Mouse (Mus musculus) hindbrain, embryonic 13.5 days (tissue): Measurements from ENCODE around the gene Gm28053. TPM values are rescaled to one million over a fixed set of nuclear protein-coding genes. Genes with fewer than 3 reads are reported as not detected.

Experiments used
- ATAC-seq: fragments of 200-750 bp; cut with Nextera tagmentation; 2 replicates; pipeline ENCODE4 v1.8.0; 2017; ENCODE audit warnings: moderate TSS enrichment; ENCODE audit not compliant: low FRiP score
- H3K27ac ChIP-seq: fragments of 300-500 bp; sonication (generic); 2 replicates; pipeline ENCODE4 v1.5.1; 2015; ENCODE audit warnings: inconsistent platforms, mild to moderate bottlenecking, moderate library complexity
- H3K27me3 ChIP-seq: fragments of 300-500 bp; sonication (generic); 2 replicates; pipeline ENCODE4 v1.6.1; 2015; ENCODE audit warnings: mild to moderate bottlenecking, inconsistent platforms
- H3K36me3 ChIP-seq: fragments of 300-500 bp; sonication (generic); 2 replicates; pipeline ENCODE4 v1.6.1; 2015; ENCODE audit warnings: mild to moderate bottlenecking, inconsistent platforms
- H3K4me1 ChIP-seq: fragments of 300-500 bp; sonication (generic); replicated peaks from 2 replicates; pipeline ENCODE4 v1.6.1; 2015; ENCODE audit warnings: inconsistent platforms
- H3K4me2 ChIP-seq: fragments of 300-500 bp; sonication (generic); 2 replicates; pipeline ENCODE4 v1.6.1; 2015; ENCODE audit warnings: inconsistent platforms, mild to moderate bottlenecking, moderate library complexity
- H3K4me3 ChIP-seq: fragments of 300-500 bp; sonication (generic); 2 replicates; pipeline ENCODE4 v1.5.1; 2015; ENCODE audit warnings: mild to moderate bottlenecking, inconsistent platforms
- H3K9ac ChIP-seq: fragments of 300-500 bp; sonication (generic); 2 replicates; pipeline ENCODE4 v1.6.1; 2015; ENCODE audit warnings: mild to moderate bottlenecking, inconsistent platforms
- H3K9me3 ChIP-seq: fragments of 300-500 bp; sonication (generic); 2 replicates; pipeline ENCODE4 v1.6.1; 2016; ENCODE audit warnings: inconsistent platforms
- WGBS: fragments of 180-500 bp; shearing (Covaris S2); methylation state at CpG from one replicate; pipeline ENCODE4 v1.1.7; 2015; 5-methylcytosine and 5-hydroxymethylcytosine counted together
- polyA plus RNA-seq: library from polyadenylated mRNA; unstranded; fragments of >200 nt; fragmentation: Nextera tagmentation; extraction: Ambion mirVana; gene quantifications from 2 replicates; pipeline ENCODE4 v1.2.1, GENCODE M21; 2015

Gene Gm28053
- polyA plus RNA-seq = 0.79 TPM in 1 of 2 replicates, not detected in the other

DNA sequence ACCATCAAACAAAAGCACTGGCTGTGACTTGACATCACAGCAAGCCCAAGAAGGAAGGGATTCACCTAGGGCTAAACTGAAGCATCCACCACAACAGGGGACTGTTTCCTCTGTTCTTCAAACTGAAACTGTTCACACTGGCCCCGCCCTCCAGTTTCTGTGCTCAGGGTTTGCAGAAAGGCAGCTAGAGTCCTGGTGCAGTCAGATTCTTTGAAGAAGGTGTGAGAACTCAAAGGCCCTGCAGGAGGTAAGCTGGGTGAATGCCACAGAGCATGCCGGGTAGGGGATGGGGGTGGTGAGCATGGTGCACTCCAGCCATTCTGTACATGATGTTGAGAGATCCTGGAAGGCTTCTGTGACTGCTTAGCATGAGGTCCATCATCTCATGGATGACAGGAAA, at the start of gene Gm28053, which contains the start of gene Gimap7:
Gm28053 (plus strand) TSS at position 153 of the 400 bp plus-strand sequence.
Gimap7 (plus strand) TSS at position 167 of the 400 bp plus-strand sequence.
- Histone ChIP-seq H3K9ac (no peak within 1 kb of the TSS), H3K36me3 (no peaks in the 10 kb centered on the region), H3K4me2 (no peak within 1 kb of the TSS), H3K27me3 (no peaks in the 10 kb centered on the region), H3K9me3 (no peaks in the 10 kb centered on the region), H3K27ac (no peak within 1 kb of the TSS), H3K4me3 (no peak within 1 kb of the TSS), H3K4me1 (no peaks in the 10 kb centered on the region)
- ATAC-seq = no peak
- 50% methylated on average over 2 of the region's 2 CpGs for WGBS

DNA sequence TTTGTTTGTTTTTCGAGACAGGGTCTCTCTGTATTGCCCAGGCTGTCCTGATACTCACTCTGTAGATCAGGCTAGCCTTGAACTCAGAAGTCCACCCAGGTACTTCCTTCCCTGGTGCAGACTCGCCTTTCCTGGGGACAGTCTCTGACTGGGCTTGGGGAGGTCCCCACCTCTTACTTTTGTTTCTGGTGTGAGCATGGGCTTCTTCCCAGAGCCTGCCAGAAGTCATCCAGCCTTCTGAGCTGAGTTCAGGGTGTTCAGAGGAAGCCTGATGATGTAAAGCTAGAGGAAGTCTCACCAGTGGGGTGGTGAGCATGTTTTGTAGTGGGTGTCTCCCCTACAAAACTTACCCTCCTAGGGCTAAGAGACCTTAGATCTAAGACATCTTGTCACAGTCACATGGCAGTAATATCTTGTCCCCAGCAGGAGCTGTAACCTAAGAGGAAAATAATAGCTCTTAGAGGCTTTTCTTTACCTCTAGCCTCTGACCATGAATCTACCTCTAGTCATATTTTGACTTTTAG, 48.9 kb upstream of the Gm28053 start:
- ATAC-seq = no peak
- no peak overlapping the region for H3K4me2 ChIP-seq
- no peaks in the 10 kb centered on the region for H3K36me3 ChIP-seq
- WGBS = 73% methylated on average over 2 of the region's 2 CpGs
- no peaks in the 10 kb centered on the region for H3K4me1 ChIP-seq
- H3K27me3 ChIP-seq = no peaks in the 10 kb centered on the region
- no peak overlapping the region for H3K4me3 ChIP-seq
- H3K27ac ChIP-seq = no peak overlapping the region
- no peak overlapping the region for H3K9ac ChIP-seq
- H3K9me3 ChIP-seq = no peaks in the 10 kb centered on the region

DNA sequence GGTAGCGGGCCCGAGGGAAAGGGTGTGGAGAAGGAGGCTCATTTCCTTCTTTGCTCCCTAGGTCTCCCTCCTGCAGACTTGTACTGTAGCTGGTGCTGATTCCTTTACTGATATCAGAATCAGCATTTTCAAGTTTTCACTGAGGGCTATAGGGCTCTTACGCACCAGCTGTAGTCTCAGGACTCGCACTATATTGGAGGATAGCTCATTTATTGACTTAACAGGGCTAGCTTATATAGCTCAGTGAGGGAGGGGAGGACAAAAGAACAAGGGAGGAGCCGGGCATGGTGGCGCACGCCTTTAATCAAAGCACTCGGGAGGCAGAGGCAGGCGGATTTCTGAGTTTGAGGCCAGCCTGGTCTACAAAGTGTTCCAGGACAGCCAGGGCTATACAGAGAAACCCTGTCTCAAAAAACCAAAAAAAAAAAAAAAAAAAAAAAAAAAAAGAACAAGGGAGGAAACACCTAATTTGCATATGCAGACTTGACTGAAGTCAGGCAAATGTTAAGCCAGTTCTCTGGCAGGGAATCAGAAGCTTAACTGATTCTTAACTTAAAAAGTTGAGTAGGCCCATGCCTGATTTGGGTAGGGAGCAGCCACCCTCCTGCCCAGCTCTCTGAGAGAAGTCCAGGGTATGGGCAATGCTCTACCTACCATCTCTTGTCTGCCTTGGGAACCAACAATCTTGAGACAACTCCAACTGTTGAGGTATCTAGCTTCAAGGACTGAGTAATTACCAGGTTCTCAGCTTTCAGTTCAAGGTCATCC, 43.9 kb upstream of the Gm28053 start:
- Histone ChIP-seq H3K4me1 (0 out of 2 replicates have a peak, but pooled peaks cover 3% of the 10 kb centered on the region), H3K4me2 (no peak overlapping the region), H3K4me3 (no peak overlapping the region), H3K36me3 (no peaks in the 10 kb centered on the region), H3K27ac (no peak overlapping the region), H3K27me3 (no peaks in the 10 kb centered on the region), H3K9me3 (no peaks in the 10 kb centered on the region), H3K9ac (no peak overlapping the region)
- no peak for ATAC-seq
- 95% methylated on average over 9 of the region's 9 CpGs for WGBS

DNA sequence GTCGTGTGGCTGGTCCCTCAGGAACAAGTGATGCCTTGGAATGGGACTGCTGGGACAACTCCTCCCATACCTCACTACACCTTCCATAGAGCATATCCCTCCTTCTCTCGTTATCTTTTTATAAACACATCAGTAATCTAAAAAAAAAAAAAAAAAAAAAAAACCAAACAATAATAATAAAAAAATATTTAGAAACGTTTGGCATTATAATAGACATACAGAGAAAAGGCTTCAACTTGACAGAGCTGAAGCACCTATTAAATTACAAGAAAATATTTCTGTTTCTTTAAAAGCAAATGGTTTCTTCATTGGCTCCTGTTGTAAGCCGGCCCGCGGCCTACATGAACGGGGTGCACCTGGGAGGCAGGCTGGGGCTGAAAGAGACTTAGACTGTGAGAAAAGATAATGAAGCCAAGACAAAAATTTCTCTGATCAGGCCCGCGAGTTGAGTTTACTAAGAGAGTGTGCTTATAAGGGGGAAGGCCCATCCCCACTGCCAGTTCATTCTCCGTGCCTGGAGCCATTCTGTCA, 42.9 kb upstream of the Gm28053 start:
- H3K36me3 ChIP-seq = no peaks in the 10 kb centered on the region
- no peak for ATAC-seq
- peak overlapping the region; percentile 31 for H3K4me2 ChIP-seq
- no peak overlapping the region for H3K27ac ChIP-seq
- WGBS = 48% methylated on average over 10 of the region's 10 CpGs
- H3K4me3 ChIP-seq = peak overlapping the region; percentile 10; the same call in 1 of the 2 replicates
- no peaks in the 10 kb centered on the region for H3K9me3 ChIP-seq
- H3K27me3 ChIP-seq = no peaks in the 10 kb centered on the region
- H3K9ac ChIP-seq = 0 out of 2 replicates have a peak overlapping the region, but pooled peaks have one; percentile 35
- 0 out of 2 replicates have a peak, but pooled peaks cover 3% of the 10 kb centered on the region for H3K4me1 ChIP-seq

DNA sequence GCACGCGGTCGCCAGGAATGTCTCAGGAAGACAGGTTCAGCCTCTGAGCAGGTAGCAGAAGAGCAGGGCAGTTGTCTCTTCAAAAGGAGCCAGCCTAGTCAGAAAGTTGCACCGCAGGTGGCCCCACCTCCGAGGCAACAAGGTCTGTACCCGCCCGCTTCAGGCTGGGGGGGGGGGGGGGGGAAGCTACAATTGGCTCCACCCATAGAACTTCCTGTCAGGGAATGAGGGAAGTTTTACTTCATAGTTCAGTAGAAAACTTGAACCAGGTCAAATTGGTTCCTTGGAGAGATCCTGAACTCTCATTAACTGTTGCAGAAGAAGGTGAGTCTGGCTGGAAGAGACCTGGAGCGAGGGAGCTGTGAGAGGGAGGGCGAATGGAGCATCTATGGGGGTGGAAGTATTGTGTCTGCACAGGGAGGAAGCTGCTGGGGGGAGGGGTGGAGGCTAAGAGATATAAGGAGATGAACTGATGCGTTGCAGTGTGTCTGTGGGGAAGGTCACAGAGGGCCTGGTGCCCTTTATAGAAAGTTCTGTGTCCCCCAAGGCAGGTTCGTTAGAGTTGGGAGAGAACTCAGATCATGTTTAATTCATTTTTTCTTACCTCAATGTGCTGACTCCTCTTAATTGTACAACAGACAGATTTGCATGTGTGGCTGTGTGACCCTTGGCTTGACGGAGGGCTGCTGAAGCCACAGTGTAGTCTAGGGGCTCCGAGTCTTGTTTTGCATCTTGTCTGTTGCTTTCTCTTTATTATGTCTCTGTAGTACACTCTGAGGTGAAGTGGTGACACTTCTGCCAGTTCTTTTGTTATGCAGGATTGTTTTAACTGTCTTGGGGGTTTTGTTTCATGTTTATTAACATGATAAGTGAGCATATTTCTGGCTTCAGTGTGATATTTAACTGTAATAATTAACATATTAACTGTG, 42.2 kb upstream of the Gm28053 start, which contains the start of gene Gimap9:
Gimap9 (plus strand) TSS at position 199 of the 929 bp plus-strand sequence.
- H3K27me3 ChIP-seq = no peaks in the 10 kb centered on the region
- H3K4me1 ChIP-seq = 0 out of 2 replicates have a peak, but pooled peaks cover 3% of the 10 kb centered on the region
- H3K9me3 ChIP-seq = no peaks in the 10 kb centered on the region
- 19% methylated on average over 13 of the region's 13 CpGs for WGBS
- no peak within 1 kb of the TSS for H3K27ac ChIP-seq
- ATAC-seq = no peak
- H3K36me3 ChIP-seq = no peaks in the 10 kb centered on the region
- H3K4me3 ChIP-seq = peak within 1 kb of the TSS; percentile 10; the same call in 1 of the 2 replicates
- peak within 1 kb of the TSS; percentile 31 for H3K4me2 ChIP-seq
- 0 out of 2 replicates have a peak within 1 kb of the TSS, but pooled peaks have one; percentile 35 for H3K9ac ChIP-seq

DNA sequence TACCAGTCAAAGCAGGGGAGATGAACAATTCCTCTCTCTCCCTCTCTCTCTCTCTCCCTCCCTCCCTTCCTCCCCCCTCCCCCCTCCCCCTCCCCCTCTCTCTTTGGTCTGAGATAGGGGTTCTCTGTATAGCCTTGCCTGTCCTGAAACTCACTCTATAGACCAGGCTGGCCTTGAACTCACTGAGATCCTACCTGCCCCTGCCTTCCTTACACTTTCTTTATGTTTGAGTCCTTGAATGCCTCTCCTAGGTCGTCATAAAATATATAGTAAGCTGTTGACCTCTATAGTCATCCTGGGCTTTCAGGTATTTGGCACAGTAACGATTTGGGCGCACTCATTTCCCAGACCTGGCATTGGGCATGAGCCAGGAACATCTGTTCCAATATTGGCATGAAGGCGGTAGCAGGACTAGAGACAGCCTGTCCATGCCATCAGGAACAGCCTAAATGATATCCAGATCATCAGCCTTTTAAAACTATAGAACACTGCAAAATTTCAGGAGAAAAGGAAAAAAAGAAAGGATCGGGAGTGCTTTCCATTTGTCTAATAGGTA, 41.5 kb upstream of the Gm28053 start:
- Histone ChIP-seq H3K4me1 (0 out of 2 replicates have a peak, but pooled peaks cover 3% of the 10 kb centered on the region), H3K27me3 (no peaks in the 10 kb centered on the region), H3K4me3 (no peak overlapping the region), H3K9ac (no peak overlapping the region), H3K27ac (no peak overlapping the region), H3K9me3 (no peaks in the 10 kb centered on the region), H3K36me3 (no peaks in the 10 kb centered on the region), H3K4me2 (0 out of 2 replicates have a peak overlapping the region, but pooled peaks have one; percentile 31)
- 80% methylated on average over 5 of the region's 5 CpGs for WGBS
- ATAC-seq = no peak

DNA sequence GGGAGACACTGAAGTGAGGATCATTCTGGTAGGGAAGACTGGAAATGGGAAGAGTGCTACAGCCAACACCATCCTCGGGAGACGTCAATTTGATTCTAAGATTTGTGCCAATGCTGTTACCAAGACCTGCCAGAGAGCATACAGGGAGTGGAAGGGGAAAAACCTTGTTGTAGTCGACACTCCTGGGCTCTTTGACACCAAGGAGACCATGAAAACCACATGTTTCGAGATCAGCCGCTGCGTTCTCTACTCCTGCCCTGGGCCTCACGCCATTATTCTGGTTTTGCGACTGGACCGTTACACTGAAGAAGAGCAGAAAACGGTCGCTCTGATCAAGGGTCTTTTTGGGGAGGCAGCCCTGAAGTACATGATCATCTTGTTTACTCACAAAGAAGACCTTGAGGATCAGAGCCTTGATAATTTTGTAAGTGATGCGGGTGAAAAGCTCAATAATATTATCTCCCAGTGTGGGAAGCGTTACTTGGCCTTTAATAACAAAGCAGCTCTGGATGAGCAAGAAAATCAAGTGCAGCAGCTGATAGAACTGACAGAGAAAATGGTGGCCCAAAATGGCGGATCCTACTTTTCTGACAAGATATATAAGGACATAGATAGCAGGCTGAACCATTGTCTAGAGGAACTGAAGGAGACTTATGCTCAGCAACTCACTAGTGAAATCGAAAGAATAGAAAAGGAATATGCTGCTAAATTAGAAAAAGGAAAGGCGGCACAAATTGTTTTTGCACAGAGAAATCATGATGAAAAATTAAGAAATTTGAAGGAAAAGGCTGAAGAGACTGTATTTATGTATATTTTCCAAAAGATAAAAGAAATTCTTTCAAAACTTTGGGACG, 40.7 kb upstream of the Gm28053 start:
- Histone ChIP-seq H3K4me2 (no peak overlapping the region), H3K4me1 (0 out of 2 replicates have a peak, but pooled peaks cover 3% of the 10 kb centered on the region), H3K4me3 (no peak overlapping the region), H3K9ac (no peak overlapping the region), H3K27ac (no peak overlapping the region), H3K36me3 (no peaks in the 10 kb centered on the region), H3K27me3 (no peaks in the 10 kb centered on the region), H3K9me3 (no peaks in the 10 kb centered on the region)
- 95% methylated on average over 17 of the region's 17 CpGs for WGBS
- ATAC-seq = no peak

DNA sequence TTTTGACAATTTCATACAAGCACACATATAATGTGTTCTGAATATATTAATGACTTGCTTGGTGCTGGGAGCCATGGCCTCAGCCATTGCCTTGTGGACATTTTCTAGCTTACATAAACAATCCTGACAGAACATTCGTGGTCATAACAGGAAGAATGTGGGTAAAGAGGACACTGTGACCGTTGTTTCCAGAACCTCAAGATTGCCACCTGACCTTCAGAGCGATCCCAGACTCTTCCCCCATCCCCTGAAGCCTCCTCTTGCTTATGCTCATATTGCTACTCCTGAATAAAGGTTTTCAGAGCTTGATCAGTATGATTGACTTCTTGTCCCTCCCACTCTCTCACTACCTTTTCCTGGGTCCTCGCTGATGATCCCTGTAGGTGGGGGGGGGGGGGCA, 40.0 kb upstream of the Gm28053 start:
- Histone ChIP-seq H3K9ac (no peak overlapping the region), H3K27me3 (no peaks in the 10 kb centered on the region), H3K4me3 (no peak overlapping the region), H3K4me1 (0 out of 2 replicates have a peak, but pooled peaks cover 3% of the 10 kb centered on the region), H3K9me3 (no peaks in the 10 kb centered on the region), H3K4me2 (no peak overlapping the region), H3K27ac (no peak overlapping the region), H3K36me3 (no peaks in the 10 kb centered on the region)
- WGBS = 84% methylated on average over 4 of the region's 4 CpGs
- ATAC-seq = no peak

DNA sequence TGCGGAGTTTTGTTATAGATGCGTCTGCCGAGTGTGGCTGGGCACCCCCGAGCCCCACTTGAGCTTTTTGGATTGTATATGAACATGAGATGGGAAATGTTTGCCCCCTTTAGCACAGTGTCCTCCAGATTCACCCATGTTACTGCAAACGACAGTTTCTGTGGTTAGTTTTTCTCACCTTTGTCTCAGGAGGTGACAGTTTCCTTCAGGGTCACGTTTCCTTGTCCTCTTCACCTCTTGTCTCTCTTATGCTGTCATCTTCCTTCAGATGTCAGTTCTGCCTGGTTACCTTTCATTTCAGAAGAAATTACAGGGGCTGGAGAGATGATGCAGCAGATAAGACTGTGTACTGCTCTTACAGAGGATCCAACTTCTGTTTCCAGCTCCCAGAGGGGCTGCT, 38.7 kb upstream of the Gm28053 start:
- H3K9me3 ChIP-seq = no peaks in the 10 kb centered on the region
- 86% methylated on average over 6 of the region's 6 CpGs for WGBS

DNA sequence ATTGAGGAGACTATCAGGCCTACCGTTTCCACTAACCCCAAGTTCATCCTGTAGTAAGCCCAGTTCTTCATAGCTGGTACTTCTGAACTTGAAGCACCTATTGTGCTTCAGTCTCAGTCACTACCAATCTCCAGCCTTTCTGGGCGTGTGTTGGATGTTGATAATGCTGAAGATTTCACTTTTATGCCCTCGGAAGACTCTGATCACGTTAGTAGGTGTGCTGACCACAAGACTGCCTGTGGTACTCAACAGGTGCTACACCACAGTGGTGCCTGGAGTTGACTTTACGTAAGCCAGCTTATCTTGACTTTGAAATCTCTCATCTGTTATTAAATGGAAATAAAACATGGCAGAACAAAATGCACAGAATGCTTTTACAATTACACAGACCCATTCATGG, 38.0 kb upstream of the Gm28053 start:
- ATAC-seq = no peak
- Histone ChIP-seq H3K27me3 (no peaks in the 10 kb centered on the region), H3K36me3 (no peaks in the 10 kb centered on the region), H3K4me1 (0 out of 2 replicates have a peak, but pooled peaks cover 3% of the 10 kb centered on the region), H3K9me3 (no peaks in the 10 kb centered on the region), H3K4me3 (no peak overlapping the region), H3K4me2 (no peak overlapping the region), H3K27ac (no peak overlapping the region), H3K9ac (no peak overlapping the region)
- WGBS = 82% methylated on average over 5 of the region's 5 CpGs

More for the DNA sequence above, 38.7 kb upstream of the Gm28053 start:
- 0 out of 2 replicates have a peak, but pooled peaks cover 3% of the 10 kb centered on the region for H3K4me1 ChIP-seq
- no peak overlapping the region for H3K9ac ChIP-seq
- H3K4me3 ChIP-seq = no peak overlapping the region
- no peaks in the 10 kb centered on the region for H3K27me3 ChIP-seq
- H3K36me3 ChIP-seq = no peaks in the 10 kb centered on the region
- no peak overlapping the region for H3K4me2 ChIP-seq
- ATAC-seq = no peak
- no peak overlapping the region for H3K27ac ChIP-seq
